Mouse (Mus musculus) hindbrain, embryonic 16.5 days (tissue): ENCODE measurements at regions not wholly inside any gene's neighbourhood (a gene's known extent, or its start where the extent isn't known, plus 50 kb on each side); places are given as distances from the start of the nearest gene placed in this dataset.
A peak's percentile ranks its signal among the peaks of the same experiment; 100 is the strongest.

Source experiments
- ATAC-seq: fragments of 200-750 bp; cut with Nextera tagmentation; 2 replicates; pipeline ENCODE4 v1.8.0; 2017; ENCODE audit warnings: moderate TSS enrichment, moderate library complexity
- H3K27ac ChIP-seq: fragments of 300-500 bp; sonication (generic); 2 replicates; pipeline ENCODE4 v1.5.1; 2014; ENCODE audit warnings: low read depth, mild to moderate bottlenecking, control low read depth, low read length, moderate library complexity
- H3K27me3 ChIP-seq: fragments of 300-500 bp; sonication (generic); replicated peaks from 2 replicates; pipeline ENCODE4 v1.6.1; 2014; ENCODE audit warnings: low read length; ENCODE audit not compliant: control insufficient read depth, insufficient read depth
- H3K36me3 ChIP-seq: fragments of 300-500 bp; sonication (generic); 2 replicates; pipeline ENCODE4 v1.6.1; 2014; ENCODE audit warnings: mild to moderate bottlenecking, low read length, moderate library complexity, mixed read lengths; ENCODE audit not compliant: control insufficient read depth, insufficient read depth
- H3K4me1 ChIP-seq: fragments of 300-500 bp; sonication (generic); 2 replicates; pipeline ENCODE4 v1.6.1; 2014; ENCODE audit warnings: low read depth, low read length; ENCODE audit not compliant: control insufficient read depth, insufficient read depth
- H3K4me2 ChIP-seq: fragments of 300-500 bp; sonication (generic); 2 replicates; pipeline ENCODE4 v1.6.1; 2014; ENCODE audit warnings: mild to moderate bottlenecking, low read length, control low read depth, moderate library complexity
- H3K4me3 ChIP-seq: fragments of 300-500 bp; sonication (generic); 2 replicates; pipeline ENCODE4 v1.5.1; 2014; ENCODE audit warnings: mild to moderate bottlenecking, low read length, control low read depth, moderate library complexity
- H3K9ac ChIP-seq: fragments of 300-500 bp; sonication (generic); 2 replicates; pipeline ENCODE4 v1.6.1; 2014; ENCODE audit warnings: low read depth, mild to moderate bottlenecking, control low read depth, low read length, moderate library complexity
- H3K9me3 ChIP-seq: fragments of 300-500 bp; sonication (generic); 2 replicates; pipeline ENCODE4 v1.6.1; 2014; ENCODE audit warnings: mild to moderate bottlenecking, low read length, moderate library complexity; ENCODE audit not compliant: control insufficient read depth
- WGBS: fragments of 180-500 bp; shearing (Covaris S2); extraction: QIAGEN DNeasy Blood & Tissue Kit; methylation state at CpG from one replicate; pipeline ENCODE4 v1.1.7; 2014; 5-methylcytosine and 5-hydroxymethylcytosine counted together

GRCm38 (mm10) chr15:25146371-25146770, 267.2 kb downstream of the Basp1 start:
- no peak overlapping the region for H3K27ac ChIP-seq
- H3K27me3 ChIP-seq: no peaks in the 10 kb centered on the region
- no peak overlapping the region for H3K4me2 ChIP-seq
- WGBS: 92% methylated on average over 1 of the region's 1 CpGs
- H3K4me1 ChIP-seq: no peaks in the 10 kb centered on the region
- ATAC-seq: no peak
- H3K4me3 ChIP-seq: no peak overlapping the region
- H3K9me3 ChIP-seq: no peaks in the 10 kb centered on the region
- no peak overlapping the region for H3K9ac ChIP-seq
- no peaks in the 10 kb centered on the region for H3K36me3 ChIP-seq

GRCm38 (mm10) chr15:25144228-25144627, 269.3 kb downstream of the Basp1 start:
- Histone ChIP-seq H3K9ac (no peak overlapping the region), H3K27ac (no peak overlapping the region), H3K9me3 (no peaks in the 10 kb centered on the region), H3K36me3 (no peaks in the 10 kb centered on the region), H3K27me3 (no peaks in the 10 kb centered on the region), H3K4me1 (peaks cover 5% of the 10 kb centered on the region; the same call in 1 of the 2 replicates), H3K4me2 (no peak overlapping the region), H3K4me3 (no peak overlapping the region)
- no peak for ATAC-seq
- WGBS: 70% methylated on average over 1 of the region's 1 CpGs

- ATAC-seq: peak; percentile 78
- Histone ChIP-seq H3K27me3 (no peaks in the 10 kb centered on the region), H3K9ac (no peak overlapping the region), H3K4me2 (no peak overlapping the region), H3K36me3 (no peaks in the 10 kb centered on the region), H3K4me3 (no peak overlapping the region), H3K4me1 (peaks cover 7% of the 10 kb centered on the region), H3K27ac (no peak overlapping the region), H3K9me3 (no peaks in the 10 kb centered on the region)
- 67% methylated on average over 9 of the region's 9 CpGs for WGBS
Measured at GRCm38 (mm10) chr15:25140389-25141181, 273.0 kb downstream of the Basp1 start.

GRCm38 (mm10) chr15:25137091-25137490, 276.5 kb downstream of the Basp1 start:
- Histone ChIP-seq H3K4me3 (no peak overlapping the region), H3K4me1 (peaks cover 7% of the 10 kb centered on the region), H3K27me3 (no peaks in the 10 kb centered on the region), H3K27ac (no peak overlapping the region), H3K36me3 (no peaks in the 10 kb centered on the region), H3K4me2 (no peak overlapping the region), H3K9me3 (no peaks in the 10 kb centered on the region), H3K9ac (no peak overlapping the region)
- WGBS: 9% methylated on average over 3 of the region's 3 CpGs
- 0 out of 2 replicates have a peak, but pooled peaks have one; percentile 6 for ATAC-seq

- peaks cover 2% of the 10 kb centered on the region; the same call in 1 of the 2 replicates for H3K4me1 ChIP-seq
- no peak overlapping the region for H3K4me2 ChIP-seq
- H3K36me3 ChIP-seq: no peaks in the 10 kb centered on the region
- no peaks in the 10 kb centered on the region for H3K27me3 ChIP-seq
- H3K9ac ChIP-seq: no peak overlapping the region
- no peak overlapping the region for H3K4me3 ChIP-seq
- H3K9me3 ChIP-seq: no peaks in the 10 kb centered on the region
- WGBS: 85% methylated on average over 19 of the region's 19 CpGs
- no peak for ATAC-seq
- no peak overlapping the region for H3K27ac ChIP-seq
Measured at GRCm38 (mm10) chr15:25135471-25136262, 277.9 kb downstream of the Basp1 start.

GRCm38 (mm10) chr15:25130096-25130495, 283.5 kb downstream of the Basp1 start:
- Histone ChIP-seq H3K27me3 (no peaks in the 10 kb centered on the region), H3K4me2 (no peak overlapping the region), H3K4me3 (no peak overlapping the region), H3K9ac (no peak overlapping the region), H3K4me1 (no peaks in the 10 kb centered on the region), H3K36me3 (no peaks in the 10 kb centered on the region), H3K9me3 (no peaks in the 10 kb centered on the region), H3K27ac (no peak overlapping the region)
- no peak for ATAC-seq
- WGBS: 46% methylated on average over 6 of the region's 6 CpGs

GRCm38 (mm10) chr15:25129572-25129971, 284.0 kb downstream of the Basp1 start:
- WGBS: 53% methylated on average over 5 of the region's 5 CpGs
- Histone ChIP-seq H3K9ac (no peak overlapping the region), H3K36me3 (no peaks in the 10 kb centered on the region), H3K4me1 (no peaks in the 10 kb centered on the region), H3K4me3 (no peak overlapping the region), H3K4me2 (no peak overlapping the region), H3K9me3 (no peaks in the 10 kb centered on the region), H3K27ac (no peak overlapping the region), H3K27me3 (no peaks in the 10 kb centered on the region)
- peak; percentile 34; the same call in 1 of the 2 replicates for ATAC-seq

GRCm38 (mm10) chr15:25120441-25120840, 293.1 kb downstream of the Basp1 start:
- H3K4me2 ChIP-seq: no peak overlapping the region
- H3K4me3 ChIP-seq: no peak overlapping the region
- no peaks in the 10 kb centered on the region for H3K36me3 ChIP-seq
- no peaks in the 10 kb centered on the region for H3K4me1 ChIP-seq
- no peak overlapping the region for H3K27ac ChIP-seq
- WGBS: 37% methylated on average over 4 of the region's 4 CpGs
- ATAC-seq: peak; percentile 85
- H3K9me3 ChIP-seq: no peaks in the 10 kb centered on the region
- H3K27me3 ChIP-seq: no peaks in the 10 kb centered on the region
- no peak overlapping the region for H3K9ac ChIP-seq

GRCm38 (mm10) chr15:25117980-25118379, 295.6 kb downstream of the Basp1 start:
- Histone ChIP-seq H3K4me1 (no peaks in the 10 kb centered on the region), H3K36me3 (no peaks in the 10 kb centered on the region), H3K9ac (no peak overlapping the region), H3K27ac (no peak overlapping the region), H3K9me3 (no peaks in the 10 kb centered on the region), H3K4me2 (no peak overlapping the region), H3K4me3 (no peak overlapping the region), H3K27me3 (no peaks in the 10 kb centered on the region)
- 46% methylated on average over 3 of the region's 3 CpGs for WGBS
- ATAC-seq: no peak
